Mouse (Mus musculus) CH12.LX (cell line): ENCODE measurements around the gene Spag7.

ENCODE experiments used
- CHD1 ChIP-seq: IDR thresholded peaks from 2 replicates; pipeline ENCODE4 v1.6.1; 2012; ENCODE audit warnings: low read depth, low read length, improper control_type of control experiment, inconsistent platforms
- CTCF ChIP-seq, 2 experiments: IDR thresholded peaks in 1 of 2; conservative IDR thresholded peaks in 1 of 2; 2 replicates each; pipeline ENCODE4 v1.5.1; 2011 to 2012; ENCODE audit warnings: low read depth in 2 of 2, low read length in 2 of 2, improper control_type of control experiment in 1 of 2, inconsistent platforms in 1 of 2, mild to moderate bottlenecking in 1 of 2, moderate library complexity in 1 of 2
- POLR2A ChIP-seq: IDR thresholded peaks from 2 replicates; pipeline ENCODE4 v1.6.1; 2011; ENCODE audit warnings: low read depth, mild to moderate bottlenecking, improper control_type of control experiment, low read length
- SMC3 ChIP-seq: IDR thresholded peaks from 2 replicates; pipeline ENCODE4 v1.6.1; 2011; ENCODE audit warnings: low read depth, low read length, improper control_type of control experiment
- TBP ChIP-seq: conservative IDR thresholded peaks from 2 replicates; pipeline ENCODE4 v1.6.1; 2011; ENCODE audit warnings: low read depth, low read length, improper control_type of control experiment
- USF1 ChIP-seq: IDR thresholded peaks from 2 replicates; pipeline ENCODE4 v1.6.1; 2014; ENCODE audit warnings: low read depth, mild to moderate bottlenecking, inconsistent platforms, low read length, improper control_type of control experiment

GRCm38 (mm10) chr11:70674014-70674413 is 4.8 kb upstream of the Spag7 start:
- TF ChIP-seq CTCF (conservative IDR thresholded peaks at IDR 0.05 in 1 of 2, IDR thresholded peaks at IDR 0.05 in 1 of 2; ENCODE audit: low read depth in 2 of 2, low read length in 2 of 2) (no peak), POLR2A (no peak), CHD1 (no peak), TBP (no peak), USF1 (no peak), SMC3 (no peak)
